Mouse (Mus musculus) effector memory CD4-positive, alpha-beta T cell, adult 7 months (primary cell): Measurements from ENCODE around the gene Cog5. TPM values are rescaled to one million over a fixed set of nuclear protein-coding genes. Genes with fewer than 3 reads are reported as not detected.

Source experiments
- polyA plus RNA-seq: library from polyadenylated mRNA; unstranded; fragments of 100-300 nt; shearing (Covaris generic); gene quantifications from one replicate; pipeline ENCODE4 v1.2.1, GENCODE M21; 2017

Gene Cog5
- polyA plus RNA-seq = 36.6 TPM

GRCm38 (mm10) chr12:31654197-31654964 lies at the start of gene Cog5, which contains the start of gene Dus4l:
Cog5 (plus strand) TSS chr12:31654869.
Dus4l (minus strand) TSS chr12:31654826.

GRCm38 (mm10) chr12:31634343-31635239 lies 20.1 kb upstream of the Cog5 start, which contains the start of gene Bcap29:
Bcap29 (minus strand) TSS chr12:31634658.

GRCm38 (mm10) chr12:31713600-31713999 lies 58.9 kb downstream of the Cog5 start, which contains the start of gene Gpr22:
Gpr22 (minus strand) TSS chr12:31713947.

GRCm38 (mm10) chr12:31949759-31950658 lies 295.3 kb downstream of the Cog5 start, which contains the start of gene Hbp1:
Hbp1 (minus strand) TSS chr12:31950535.

Other genes starting within 250 kb of the Cog5 start
- 35.2 TPM for gene Cbll1, start 155.3 kb upstream of the Cog5 start, polyA plus RNA-seq
- gene Slc26a4, start 94.9 kb upstream of the Cog5 start, polyA plus RNA-seq = 0.35 TPM
- gene Bcap29, start 20.2 kb upstream of the Cog5 start, polyA plus RNA-seq = 40.5 TPM
- gene Dus4l, start within 50 bp of the Cog5 start, polyA plus RNA-seq = 8.0 TPM
- 0.13 TPM for gene Gpr22, start 59.1 kb downstream of the Cog5 start, polyA plus RNA-seq